Mouse (Mus musculus) thymus, postnatal 4 days (tissue): ENCODE results near the gene Nrcam.

Source experiments
- DNase-seq: peaks from one replicate; pipeline ENCODE4 v3.0.0; 2021

The Nrcam gene

GRCm38 (mm10) chr12:44438884-44439283 is 110.2 kb downstream of the Nrcam start:
- DNase-seq = peak; percentile 10

GRCm38 (mm10) chr12:44440230-44440629 is 111.5 kb downstream of the Nrcam start:
- DNase-seq = no peak

DNA sequence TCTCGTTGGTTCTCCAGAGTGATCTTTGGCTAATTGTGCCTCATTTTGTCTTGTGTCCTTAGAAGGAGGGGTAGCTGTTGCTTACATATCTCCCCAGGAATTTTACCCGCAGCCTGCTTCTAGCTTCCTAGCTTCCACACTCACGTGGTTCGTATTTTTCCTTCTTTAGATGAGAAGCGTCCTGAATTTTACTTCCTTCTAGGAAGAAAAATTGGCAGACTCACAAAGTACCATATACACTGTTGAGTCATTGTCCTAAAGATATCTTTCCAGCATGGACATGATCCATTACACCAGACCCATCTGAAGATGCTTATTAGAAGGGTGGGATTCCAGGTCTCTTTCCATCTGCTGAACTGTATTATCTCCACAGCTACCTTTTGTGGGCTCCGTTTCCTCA is 122.2 kb downstream of the Nrcam start:
- no peak for DNase-seq

DNA sequence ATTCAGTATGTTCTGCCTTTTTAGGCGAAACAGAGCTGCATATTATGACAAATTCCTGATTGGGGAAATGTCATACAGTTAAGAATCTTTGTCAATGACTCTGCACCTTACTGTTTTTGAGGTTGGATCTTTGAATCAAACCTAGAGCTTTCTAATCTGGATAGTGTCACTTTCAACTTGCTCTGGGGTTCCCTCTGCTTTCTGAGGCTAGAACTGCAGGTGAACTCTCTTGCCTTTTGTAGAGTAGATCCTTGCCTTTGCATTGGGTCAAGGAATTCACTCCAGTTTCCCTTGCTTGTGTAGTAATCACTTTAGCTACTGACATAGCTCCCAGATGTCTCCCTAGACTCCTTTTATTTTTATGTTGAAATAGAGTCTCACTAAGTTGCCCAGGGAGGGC is 123.1 kb downstream of the Nrcam start:
- no peak for DNase-seq

DNA sequence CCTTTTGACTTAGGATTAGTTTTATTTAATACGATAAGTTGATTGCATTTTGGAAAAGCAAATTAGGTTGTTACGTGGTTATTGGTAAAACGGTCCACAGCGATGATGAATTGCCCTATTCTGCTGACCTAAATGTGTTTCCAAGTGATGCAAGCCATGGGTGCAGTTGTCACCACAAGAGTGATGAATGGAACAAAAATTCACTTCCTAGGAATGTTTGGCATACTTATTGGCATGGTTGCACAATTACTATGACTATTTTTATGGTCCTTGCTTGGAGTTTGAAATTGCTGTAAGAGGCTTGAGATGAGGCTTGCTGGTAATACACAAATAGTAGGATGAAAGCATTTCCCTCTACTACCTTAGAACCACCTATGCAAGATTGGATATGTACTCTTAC is 125.1 kb downstream of the Nrcam start:
- no peak for DNase-seq

DNA sequence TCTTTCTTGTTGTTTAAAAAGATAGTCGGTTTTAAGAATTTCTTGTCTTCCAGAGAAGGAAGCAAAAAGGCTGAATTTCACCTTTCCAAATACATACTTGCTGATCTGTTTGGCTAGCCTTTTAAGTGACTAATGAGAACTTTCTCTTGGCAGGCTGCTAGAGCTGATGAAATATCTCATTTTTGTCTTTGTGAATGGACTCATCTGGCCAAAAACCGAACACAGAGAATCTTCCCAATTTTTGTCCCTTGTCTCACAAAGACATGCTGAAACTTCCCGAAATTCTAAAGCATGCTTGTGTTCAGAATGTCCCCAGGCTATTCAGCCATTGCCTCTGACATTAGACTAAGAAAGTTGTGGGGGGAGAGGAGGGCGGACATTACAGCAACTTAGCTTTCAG is 129.3 kb downstream of the Nrcam start:
- DNase-seq = no peak

DNA sequence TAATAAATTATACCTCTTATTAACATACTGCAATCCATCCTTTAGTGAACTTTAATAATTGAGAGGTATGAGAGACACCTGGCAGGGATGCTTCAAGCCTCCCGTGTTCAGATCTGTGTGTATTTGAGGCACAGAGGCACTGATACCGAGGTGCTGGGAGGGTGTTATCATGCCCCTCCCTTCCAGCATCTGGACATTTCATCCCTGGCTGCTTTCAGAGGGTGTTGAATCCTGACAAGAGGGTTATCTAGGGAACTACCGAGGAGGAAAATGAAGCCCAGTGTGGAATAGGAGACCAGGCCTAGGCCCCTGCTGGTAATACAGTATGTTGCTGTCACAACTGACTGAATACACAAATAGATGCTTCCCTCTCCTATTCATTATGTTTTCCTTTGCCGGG is 133.8 kb downstream of the Nrcam start:
- no peak for DNase-seq

- no peak for DNase-seq
Observed at GRCm38 (mm10) chr12:44462976-44463375, 134.3 kb downstream of the Nrcam start.

DNA sequence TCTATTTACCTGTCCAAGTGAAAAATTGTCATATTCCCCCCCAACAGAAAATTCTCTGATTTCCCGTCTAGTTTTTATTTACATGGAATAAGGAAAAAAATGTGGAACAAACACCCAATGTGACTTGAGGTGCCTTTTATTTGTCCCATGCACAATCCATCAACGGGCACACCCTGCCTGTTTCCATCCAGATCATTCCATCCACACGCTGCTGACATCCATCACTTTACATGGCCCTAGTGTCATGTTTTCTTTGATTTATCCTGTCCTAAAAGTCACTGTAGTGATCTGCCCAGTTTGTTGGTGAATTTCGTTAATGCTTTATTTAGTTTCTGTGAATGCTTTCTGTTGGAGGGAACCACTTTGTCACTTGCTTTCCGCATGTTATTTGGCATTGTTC is 142.4 kb downstream of the Nrcam start:
- no peak for DNase-seq

GRCm38 (mm10) chr12:44475355-44475754 is 146.7 kb downstream of the Nrcam start:
- no peak for DNase-seq

DNA sequence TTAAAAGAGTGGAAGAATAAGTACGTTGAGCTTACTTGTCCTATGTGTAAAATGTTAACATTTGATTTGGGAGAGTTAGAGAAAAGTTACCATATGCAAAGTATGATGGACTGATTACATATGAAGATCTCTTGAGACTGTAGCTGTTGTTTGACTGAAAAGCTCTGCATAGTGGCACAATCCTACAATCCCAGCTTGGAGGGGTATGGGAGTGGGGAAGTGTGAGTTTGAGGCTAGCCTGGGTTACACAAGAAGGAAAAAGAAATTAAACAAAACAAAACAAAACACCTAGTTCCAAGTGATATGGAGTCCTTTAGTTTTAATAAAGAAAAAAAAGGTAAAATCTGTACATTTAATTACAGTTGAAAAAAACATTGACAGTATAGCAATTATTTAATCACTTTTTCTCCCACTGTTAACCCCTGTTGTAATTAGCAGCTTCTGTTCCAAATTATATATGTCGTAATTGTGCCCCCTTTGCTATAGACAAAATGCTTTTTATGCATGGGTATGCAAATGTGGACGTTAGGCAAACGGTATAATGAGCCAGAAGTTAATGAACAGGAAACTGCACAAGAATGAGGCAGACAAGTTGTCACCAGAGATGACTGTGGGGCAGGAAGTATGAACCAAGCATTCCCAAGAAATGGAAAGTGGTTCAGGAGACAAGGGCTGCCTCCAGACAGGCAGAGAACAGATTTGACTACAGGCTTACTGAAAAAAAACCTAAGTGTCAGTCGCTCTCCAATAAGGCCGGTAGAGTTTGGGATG is 150.8 kb downstream of the Nrcam start:
- DNase-seq = no peak

GRCm38 (mm10) chr12:44480031-44480419 is 151.3 kb downstream of the Nrcam start:
- no peak for DNase-seq

DNA sequence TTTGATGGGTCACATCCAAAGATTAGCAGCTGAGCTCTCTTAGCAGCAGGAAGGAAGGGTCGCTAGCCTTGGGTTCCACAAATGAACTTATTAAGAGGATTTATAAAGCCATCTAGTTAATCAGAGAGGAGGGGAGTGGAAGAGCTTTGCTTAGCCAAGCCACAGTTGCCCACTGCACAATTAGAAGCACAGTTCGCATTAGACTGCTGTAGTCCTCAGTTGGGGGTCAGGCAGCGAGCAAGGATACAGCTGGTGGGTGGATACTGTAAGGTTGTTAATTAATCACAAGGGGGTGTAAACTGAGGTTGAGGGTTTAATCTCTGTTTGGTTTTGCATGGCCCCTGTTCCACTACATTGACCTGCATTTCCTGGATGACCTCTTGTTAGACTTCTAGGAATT is 152.7 kb downstream of the Nrcam start:
- no peak for DNase-seq

DNA sequence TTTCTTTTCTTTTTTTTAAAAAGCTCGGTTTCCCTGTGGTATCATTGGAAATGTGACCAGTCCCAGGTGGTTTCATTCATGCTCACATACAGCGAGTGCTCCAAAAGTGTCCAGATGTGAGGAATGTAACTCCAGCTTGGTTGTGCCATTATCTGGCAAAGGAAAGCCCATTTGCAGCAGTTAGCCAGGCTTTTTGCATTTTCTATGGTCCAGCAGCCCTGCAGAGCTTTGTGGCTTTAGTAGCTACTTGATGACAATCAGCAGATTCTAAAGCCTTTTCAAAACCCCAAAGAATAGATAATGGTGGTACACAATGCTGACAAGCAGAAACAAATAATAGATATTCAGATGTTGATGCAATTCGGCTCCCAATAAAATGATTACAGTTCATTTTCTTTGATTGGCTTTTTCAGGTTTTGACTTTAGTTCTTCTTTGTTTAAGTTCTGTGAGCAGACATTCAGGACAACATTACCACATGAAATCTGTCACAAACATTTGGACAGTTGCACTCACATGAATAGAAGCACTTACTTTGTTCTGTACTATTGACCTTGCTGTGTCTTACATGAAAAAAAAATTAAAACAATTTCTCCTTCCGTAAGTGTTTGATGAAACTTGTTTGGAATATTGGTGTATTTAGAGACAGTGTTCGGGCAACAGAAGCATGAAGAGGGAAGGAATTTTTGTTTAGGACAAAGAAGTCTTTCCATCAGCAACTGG is 164.2 kb downstream of the Nrcam start:
- no peak for DNase-seq

DNA sequence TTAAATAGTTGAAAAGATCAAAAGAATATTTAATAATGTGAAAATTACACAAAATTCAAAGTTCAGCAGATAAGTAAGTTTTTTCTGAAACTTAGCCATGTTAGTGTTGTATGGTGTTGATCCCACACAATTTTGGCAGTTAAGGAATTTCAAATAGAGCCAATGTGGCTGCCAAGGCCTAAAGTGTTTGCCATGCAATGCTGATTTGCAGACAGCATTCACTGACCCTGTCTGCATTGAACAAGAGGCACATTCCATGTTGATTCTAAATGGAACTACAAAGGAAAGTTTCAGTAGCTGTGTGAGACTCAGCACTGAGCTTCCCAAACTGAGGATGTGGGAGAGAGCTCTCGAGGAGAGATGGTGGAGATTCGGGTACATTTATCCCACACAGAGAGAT is 169.1 kb downstream of the Nrcam start:
- no peak for DNase-seq

DNA sequence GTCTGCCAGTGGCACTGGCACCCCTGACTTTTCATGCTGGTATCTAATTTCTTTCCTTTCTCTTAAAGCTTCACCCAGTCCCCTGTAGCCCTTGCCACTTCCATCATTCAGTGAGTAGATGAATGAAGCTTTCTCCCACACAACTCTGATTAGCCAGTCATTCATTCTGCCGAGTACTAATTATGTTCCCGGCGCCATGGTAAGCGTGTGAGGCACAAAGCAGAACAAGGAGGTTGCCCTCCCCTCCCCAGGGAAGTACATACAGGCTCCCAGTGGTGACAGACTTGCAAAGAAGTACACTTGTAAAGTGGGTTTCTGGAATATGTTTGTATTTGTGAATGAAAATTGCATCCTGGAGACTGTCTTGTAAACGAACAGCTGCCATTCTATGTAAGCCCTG is 170.2 kb downstream of the Nrcam start:
- no peak for DNase-seq

DNA sequence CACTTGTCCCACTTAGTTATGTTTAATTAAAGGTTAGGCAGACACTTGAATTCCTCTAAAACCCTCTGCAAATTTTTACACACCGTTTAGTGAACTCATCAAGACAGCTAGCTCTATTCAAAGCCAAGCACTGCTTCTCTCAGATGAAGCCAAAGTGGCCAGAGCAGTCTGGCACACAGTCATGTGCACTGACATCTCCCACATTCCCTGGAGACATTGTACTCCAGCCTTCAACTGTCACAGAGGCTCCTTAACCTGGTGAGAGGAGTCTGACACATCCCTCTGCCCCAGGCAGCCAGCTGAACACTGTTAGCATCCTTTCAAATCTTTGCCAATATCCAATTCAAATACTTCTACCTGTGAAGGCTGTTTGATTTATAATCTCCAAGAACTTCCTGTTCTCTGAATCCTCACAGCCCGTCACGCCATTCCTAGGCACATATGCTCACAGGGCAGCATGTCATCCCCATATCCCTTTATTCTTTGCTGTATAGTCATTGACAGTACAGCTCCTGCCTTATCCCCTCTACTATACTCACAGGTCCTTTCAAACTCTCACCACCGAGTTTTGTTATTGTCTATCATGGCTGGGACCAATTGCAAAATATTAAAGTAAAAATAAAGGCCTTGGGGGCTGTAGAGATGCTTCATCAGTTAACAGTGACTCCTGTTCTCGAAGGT is 173.3 kb downstream of the Nrcam start:
- DNase-seq = no peak

- no peak for DNase-seq
Observed at GRCm38 (mm10) chr12:44503737-44504136, 175.1 kb downstream of the Nrcam start.

DNA sequence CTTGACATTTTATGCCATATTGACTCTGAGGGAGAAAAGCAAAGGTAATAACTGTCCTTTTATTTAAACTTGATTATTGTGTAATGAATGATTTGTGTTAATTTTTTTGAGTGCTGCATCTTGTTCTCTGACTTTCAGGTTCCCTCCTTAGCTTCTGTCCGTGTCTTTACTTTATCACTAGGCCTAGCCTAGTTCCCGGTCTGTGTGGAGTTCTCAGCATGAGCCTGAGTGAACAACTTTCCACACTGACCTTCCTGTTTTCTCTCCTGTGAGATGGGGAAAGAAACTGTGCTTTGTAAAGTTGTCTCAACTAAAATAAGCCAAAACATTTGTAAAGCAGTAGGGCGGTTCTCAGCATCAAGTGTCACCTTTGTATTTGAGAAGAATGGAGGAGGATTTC is 179.9 kb downstream of the Nrcam start:
- no peak for DNase-seq

DNA sequence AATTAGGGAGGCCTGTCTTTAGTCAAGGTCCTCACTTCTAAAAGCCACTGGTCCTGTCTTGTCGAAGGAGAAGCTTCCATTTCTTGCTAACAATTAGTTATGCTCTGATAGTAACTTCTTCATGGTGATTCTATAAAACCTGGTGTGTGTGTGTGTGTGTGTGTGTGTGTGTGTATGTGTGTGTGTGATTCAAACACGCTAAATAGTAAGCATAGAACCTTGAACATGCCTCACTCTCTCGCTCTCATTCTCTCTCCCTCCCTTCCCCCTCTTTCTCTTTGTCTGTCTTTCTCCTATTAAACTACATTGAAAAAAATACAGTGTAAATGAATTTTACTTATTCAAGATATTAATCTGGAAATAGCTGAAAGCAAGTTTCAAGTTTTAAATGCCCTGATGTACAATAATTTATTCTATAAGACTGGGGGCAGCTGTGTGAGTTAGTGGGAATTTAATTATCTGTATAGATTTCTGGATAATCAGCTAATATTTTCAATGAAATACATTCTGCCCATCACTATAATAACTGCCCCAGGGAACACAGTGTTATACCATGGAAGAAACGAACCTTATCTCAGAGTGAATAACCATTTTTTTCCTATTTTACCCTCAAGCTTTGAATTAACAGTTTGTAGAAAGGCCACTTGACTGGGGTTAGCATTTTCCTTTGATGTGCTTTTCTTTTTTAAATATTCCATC is 180.9 kb downstream of the Nrcam start:
- no peak for DNase-seq

DNA sequence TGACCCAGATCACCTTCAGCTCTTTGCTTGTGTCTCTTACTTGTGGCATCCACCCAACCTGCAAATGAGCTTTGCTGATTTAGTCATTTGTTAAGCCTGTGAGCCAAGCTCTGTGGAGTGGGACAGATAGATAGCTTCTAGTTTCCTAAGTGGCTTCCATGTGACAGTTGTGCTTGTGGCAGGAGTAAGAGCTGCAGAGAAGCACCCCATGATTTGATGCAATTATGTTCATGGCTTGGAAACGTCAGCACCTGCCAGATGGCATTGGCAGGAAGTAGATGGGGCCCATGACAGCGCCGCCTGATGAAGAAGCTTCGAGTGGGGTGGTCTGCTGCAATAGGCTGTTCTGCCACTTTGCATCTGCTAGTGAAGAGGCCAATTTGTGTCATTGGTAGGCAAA is 186.4 kb downstream of the Nrcam start:
- no peak for DNase-seq

- no peak for DNase-seq
Observed at GRCm38 (mm10) chr12:44519440-44520141, 190.9 kb downstream of the Nrcam start.

DNA sequence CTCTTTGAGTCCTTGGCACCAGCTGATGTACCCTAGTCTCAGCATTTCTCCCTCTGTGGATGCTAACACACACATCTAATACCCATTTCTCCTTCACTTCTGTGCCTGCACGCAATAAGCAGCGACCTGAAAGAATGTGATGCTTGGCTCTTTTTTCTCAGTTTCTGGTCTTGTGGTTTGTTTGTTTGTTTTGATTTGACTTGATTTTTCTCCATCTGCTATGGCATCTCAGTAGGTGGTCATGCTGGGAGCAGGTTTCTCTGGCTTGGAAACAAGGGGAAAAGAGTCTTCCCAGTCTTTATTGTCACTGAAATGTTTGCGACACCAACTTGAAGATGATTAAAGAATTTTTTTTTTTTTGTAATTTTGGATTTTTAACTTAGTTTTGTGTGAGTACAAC is 192.8 kb downstream of the Nrcam start:
- DNase-seq = no peak
